Mouse (Mus musculus): ENCODE measurements around the gene Plcd3. TPM values are rescaled to one million over a fixed set of nuclear protein-coding genes. Genes with fewer than 3 reads are reported as not detected.

Plcd3 gene
- polyA plus RNA-seq, 1 experiment from 2014 or later, result 8.7 TPM

- H3K4me1 ChIP-seq (ENCODE audit: insufficient read depth, low read length), result peaks cover 40% of the 10 kb centered on the region
- peak overlapping the region; percentile 50; the same call in 1 of the 2 replicates for H3K9ac ChIP-seq (replicated peaks; ENCODE audit: low read length)
- H3K9me3 ChIP-seq (ENCODE audit: low read length), result no peaks in the 10 kb centered on the region
- no peak overlapping the region for H3K4me3 ChIP-seq (ENCODE audit: low read length)
- H3K36me3 ChIP-seq (ENCODE audit: insufficient read depth, low read length), result peaks cover 12% of the 10 kb centered on the region; the same call in 1 of the 2 replicates
- H3K27me3 ChIP-seq (ENCODE audit: insufficient read depth, low read length), result no peaks in the 10 kb centered on the region
- WGBS, result 85% methylated on average over 14 of the region's 14 CpGs
- ATAC-seq (ENCODE audit: low FRiP score, low TSS enrichment), result no peak
- peak overlapping the region; percentile 88 for H3K27ac ChIP-seq (ENCODE audit: low read length)
- H3K4me2 ChIP-seq (replicated peaks; ENCODE audit: low read depth, low read length), result no peak overlapping the region
Observed at GRCm38 (mm10) chr11:103139951-103140762, 38.7 kb upstream of the Plcd3 start.

- ATAC-seq (ENCODE audit: low FRiP score, low TSS enrichment), result no peak
- no peak overlapping the region for H3K4me3 ChIP-seq (ENCODE audit: low read length)
- no peak overlapping the region for H3K27ac ChIP-seq (ENCODE audit: low read length)
- H3K36me3 ChIP-seq (ENCODE audit: insufficient read depth, low read length), result peaks cover 12% of the 10 kb centered on the region; the same call in 1 of the 2 replicates
- H3K27me3 ChIP-seq (ENCODE audit: insufficient read depth, low read length), result no peaks in the 10 kb centered on the region
- H3K4me1 ChIP-seq (ENCODE audit: insufficient read depth, low read length), result peaks cover 21% of the 10 kb centered on the region
- H3K4me2 ChIP-seq (replicated peaks; ENCODE audit: low read depth, low read length), result no peak overlapping the region
- 77% methylated on average over 8 of the region's 8 CpGs for WGBS
- H3K9ac ChIP-seq (replicated peaks; ENCODE audit: low read length), result no peak overlapping the region
- H3K9me3 ChIP-seq (ENCODE audit: low read length), result no peaks in the 10 kb centered on the region
Observed at GRCm38 (mm10) chr11:103136039-103136577, 34.6 kb upstream of the Plcd3 start.

- 75% methylated on average over 3 of the region's 3 CpGs for WGBS
- H3K27ac ChIP-seq (ENCODE audit: low read length), result no peak overlapping the region
- H3K4me1 ChIP-seq (ENCODE audit: insufficient read depth, low read length), result peaks cover 24% of the 10 kb centered on the region
- no peak overlapping the region for H3K4me2 ChIP-seq (replicated peaks; ENCODE audit: low read depth, low read length)
- no peaks in the 10 kb centered on the region for H3K9me3 ChIP-seq (ENCODE audit: low read length)
- H3K27me3 ChIP-seq (ENCODE audit: insufficient read depth, low read length), result no peaks in the 10 kb centered on the region
- peaks cover 11% of the 10 kb centered on the region; the same call in 1 of the 2 replicates for H3K36me3 ChIP-seq (ENCODE audit: insufficient read depth, low read length)
- H3K9ac ChIP-seq (replicated peaks; ENCODE audit: low read length), result no peak overlapping the region
- no peak overlapping the region for H3K4me3 ChIP-seq (ENCODE audit: low read length)
- ATAC-seq (ENCODE audit: low FRiP score, low TSS enrichment), result no peak
Observed at GRCm38 (mm10) chr11:103134221-103134620, 32.8 kb upstream of the Plcd3 start.

GRCm38 (mm10) chr11:103133456-103134185, 32.2 kb upstream of the Plcd3 start:
- Histone ChIP-seq H3K4me3 (ENCODE audit: low read length) (peak overlapping the region; percentile 88), H3K27ac (ENCODE audit: low read length) (peak overlapping the region; percentile 81), H3K4me2 (replicated peaks; ENCODE audit: low read depth, low read length) (peak overlapping the region; percentile 54), H3K9ac (replicated peaks; ENCODE audit: low read length) (peak overlapping the region; percentile 65), H3K36me3 (ENCODE audit: insufficient read depth, low read length) (peaks cover 5% of the 10 kb centered on the region; the same call in 1 of the 2 replicates), H3K27me3 (ENCODE audit: insufficient read depth, low read length) (no peaks in the 10 kb centered on the region), H3K4me1 (ENCODE audit: insufficient read depth, low read length) (peaks cover 24% of the 10 kb centered on the region), H3K9me3 (ENCODE audit: low read length) (no peaks in the 10 kb centered on the region)
- peak; percentile 14; the same call in 1 of the 2 replicates for ATAC-seq (ENCODE audit: low FRiP score, low TSS enrichment)
- 54% methylated on average over 6 of the region's 6 CpGs for WGBS

GRCm38 (mm10) chr11:103132576-103133455, 31.4 kb upstream of the Plcd3 start:
- peak; percentile 93 for ATAC-seq (ENCODE audit: low FRiP score, low TSS enrichment)
- H3K36me3 ChIP-seq (ENCODE audit: insufficient read depth, low read length), result no peaks in the 10 kb centered on the region
- H3K9me3 ChIP-seq (ENCODE audit: low read length), result no peaks in the 10 kb centered on the region
- no peaks in the 10 kb centered on the region for H3K27me3 ChIP-seq (ENCODE audit: insufficient read depth, low read length)
- H3K4me2 ChIP-seq (replicated peaks; ENCODE audit: low read depth, low read length), result peak overlapping the region; percentile 72
- H3K9ac ChIP-seq (replicated peaks; ENCODE audit: low read length), result peak overlapping the region; percentile 100
- 0% methylated on average over 54 of the region's 58 CpGs for WGBS
- peak overlapping the region; percentile 88 for H3K4me3 ChIP-seq (ENCODE audit: low read length)
- H3K27ac ChIP-seq (ENCODE audit: low read length), result peak overlapping the region; percentile 97
- peaks cover 24% of the 10 kb centered on the region for H3K4me1 ChIP-seq (ENCODE audit: insufficient read depth, low read length)

- Histone ChIP-seq H3K9me3 (ENCODE audit: low read length) (no peaks in the 10 kb centered on the region), H3K4me1 (ENCODE audit: insufficient read depth, low read length) (peaks cover 24% of the 10 kb centered on the region), H3K9ac (replicated peaks; ENCODE audit: low read length) (peak within 1 kb of the TSS; percentile 100), H3K36me3 (ENCODE audit: insufficient read depth, low read length) (no peaks in the 10 kb centered on the region), H3K4me3 (ENCODE audit: low read length) (peak within 1 kb of the TSS; percentile 88), H3K4me2 (replicated peaks; ENCODE audit: low read depth, low read length) (peak within 1 kb of the TSS; percentile 72), H3K27me3 (ENCODE audit: insufficient read depth, low read length) (no peaks in the 10 kb centered on the region), H3K27ac (ENCODE audit: low read length) (peak within 1 kb of the TSS; percentile 97)
- peak; percentile 58 for ATAC-seq (ENCODE audit: low FRiP score, low TSS enrichment)
- under 1% methylated on average over 39 of the region's 39 CpGs for WGBS
Observed at GRCm38 (mm10) chr11:103131701-103132575, 30.5 kb upstream of the Plcd3 start, which contains the start of gene Hexim2. Gene Hexim2 (plus strand): TSS chr11:103132429.

DNA sequence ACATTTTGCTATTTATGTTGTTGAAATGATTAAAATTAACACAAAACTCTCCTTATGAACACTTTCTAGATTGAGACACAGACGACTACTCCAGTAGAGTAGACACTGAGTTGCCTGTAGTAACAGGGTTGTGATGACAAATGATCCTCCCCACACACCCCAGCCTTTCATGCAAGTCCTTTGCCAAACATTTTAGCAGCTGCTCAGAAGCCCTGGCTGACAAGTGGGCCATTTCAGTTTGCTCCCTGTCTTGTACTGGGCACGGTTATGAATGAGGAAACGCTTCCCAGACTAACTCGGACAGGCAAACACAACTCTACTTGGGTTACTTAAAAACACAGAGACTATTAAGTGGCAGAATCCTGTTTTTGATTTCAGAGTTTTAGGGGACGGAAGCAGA, 18.9 kb upstream of the Plcd3 start:
- WGBS, result 56% methylated on average over 5 of the region's 5 CpGs
- H3K9ac ChIP-seq (replicated peaks; ENCODE audit: low read length), result no peak overlapping the region
- H3K4me3 ChIP-seq (ENCODE audit: low read length), result no peak overlapping the region
- H3K4me1 ChIP-seq (ENCODE audit: insufficient read depth, low read length), result peaks cover 10% of the 10 kb centered on the region
- ATAC-seq (ENCODE audit: low FRiP score, low TSS enrichment), result no peak
- no peaks in the 10 kb centered on the region for H3K36me3 ChIP-seq (ENCODE audit: insufficient read depth, low read length)
- H3K9me3 ChIP-seq (ENCODE audit: low read length), result no peaks in the 10 kb centered on the region
- H3K27me3 ChIP-seq (ENCODE audit: insufficient read depth, low read length), result no peaks in the 10 kb centered on the region
- H3K4me2 ChIP-seq (replicated peaks; ENCODE audit: low read depth, low read length), result no peak overlapping the region
- H3K27ac ChIP-seq (ENCODE audit: low read length), result no peak overlapping the region

DNA sequence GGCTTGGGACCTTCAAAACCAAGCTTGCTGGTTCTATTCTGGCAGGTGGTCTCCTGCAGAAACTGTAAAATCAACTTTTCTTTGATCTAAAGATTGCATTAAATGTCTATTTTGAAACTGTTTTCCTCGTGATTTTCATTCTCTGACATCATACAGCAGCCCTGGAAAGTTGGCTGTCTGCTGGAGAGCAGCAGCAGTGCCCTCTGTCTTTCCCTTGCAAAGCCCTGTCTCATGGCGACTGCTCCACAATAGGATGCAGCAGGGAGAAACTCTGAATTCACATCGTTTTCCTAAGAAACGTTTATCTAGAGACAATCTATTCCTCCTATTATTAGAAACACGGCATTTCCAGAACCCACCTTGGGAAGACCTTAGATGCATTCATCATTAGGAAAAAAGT, 18.2 kb upstream of the Plcd3 start:
- no peak for ATAC-seq (ENCODE audit: low FRiP score, low TSS enrichment)
- WGBS, result 62% methylated on average over 5 of the region's 5 CpGs
- Histone ChIP-seq H3K36me3 (ENCODE audit: insufficient read depth, low read length) (no peaks in the 10 kb centered on the region), H3K9me3 (ENCODE audit: low read length) (no peaks in the 10 kb centered on the region), H3K4me1 (ENCODE audit: insufficient read depth, low read length) (peaks cover 12% of the 10 kb centered on the region), H3K4me2 (replicated peaks; ENCODE audit: low read depth, low read length) (no peak overlapping the region), H3K27ac (ENCODE audit: low read length) (no peak overlapping the region), H3K27me3 (ENCODE audit: insufficient read depth, low read length) (no peaks in the 10 kb centered on the region), H3K9ac (replicated peaks; ENCODE audit: low read length) (no peak overlapping the region), H3K4me3 (ENCODE audit: low read length) (no peak overlapping the region)
